Mouse (Mus musculus) brain, embryonic 14.5 days (tissue): ENCODE data around the gene Stmn3.

ENCODE experiments used
- CTCF ChIP-seq: fragments of 200-500 bp; IDR thresholded peaks from 2 replicates; pipeline ENCODE4 v1.5.1; 2012; ENCODE audit warnings: inconsistent platforms, mild to moderate bottlenecking, moderate library complexity, borderline replicate concordance; ENCODE audit not compliant: insufficient read depth, insufficient read length; ENCODE audit errors: extremely low read depth
- POLR2A ChIP-seq: fragments of 200-500 bp; IDR thresholded peaks from 2 replicates; pipeline ENCODE4 v1.6.1; 2012; ENCODE audit warnings: mild to moderate bottlenecking, inconsistent platforms, borderline replicate concordance; ENCODE audit not compliant: poor library complexity, insufficient read depth, insufficient read length, severe bottlenecking; ENCODE audit errors: extremely low read depth

DNA sequence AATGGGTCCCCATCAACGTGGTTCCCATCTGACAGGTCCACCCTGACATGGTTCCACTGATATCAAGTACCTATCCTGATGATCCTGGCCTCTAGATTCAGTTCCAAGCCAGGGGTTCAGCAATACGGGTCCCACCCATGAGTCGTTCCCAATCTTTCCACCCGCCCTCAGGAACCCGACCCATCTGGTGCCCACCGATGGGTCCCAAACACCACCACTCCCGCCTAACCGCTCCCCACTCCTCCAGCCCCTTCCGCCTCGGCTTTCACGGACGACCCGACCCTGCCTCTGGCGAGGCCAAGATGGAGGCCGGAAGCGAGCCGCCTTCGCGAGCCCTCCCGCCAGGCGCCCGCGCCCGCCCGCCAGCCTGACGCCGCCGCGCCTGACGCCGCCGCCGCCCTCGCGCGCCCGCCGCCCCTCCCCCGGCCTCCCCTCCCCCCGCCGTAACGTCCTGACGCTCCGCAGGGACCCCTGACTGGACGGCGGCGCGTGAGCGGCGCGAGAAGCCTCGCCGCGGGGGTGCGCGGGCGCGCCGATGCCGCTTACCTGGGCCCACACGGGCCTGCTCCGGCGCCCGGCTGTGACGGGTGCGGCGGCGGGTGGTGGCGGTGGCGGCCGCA lies 26.9 kb downstream of the Stmn3 start:
- TF ChIP-seq CTCF (no peak), POLR2A (peak; percentile 82)
